Mouse (Mus musculus): ENCODE measurements around the gene Nmnat3.

DNA sequence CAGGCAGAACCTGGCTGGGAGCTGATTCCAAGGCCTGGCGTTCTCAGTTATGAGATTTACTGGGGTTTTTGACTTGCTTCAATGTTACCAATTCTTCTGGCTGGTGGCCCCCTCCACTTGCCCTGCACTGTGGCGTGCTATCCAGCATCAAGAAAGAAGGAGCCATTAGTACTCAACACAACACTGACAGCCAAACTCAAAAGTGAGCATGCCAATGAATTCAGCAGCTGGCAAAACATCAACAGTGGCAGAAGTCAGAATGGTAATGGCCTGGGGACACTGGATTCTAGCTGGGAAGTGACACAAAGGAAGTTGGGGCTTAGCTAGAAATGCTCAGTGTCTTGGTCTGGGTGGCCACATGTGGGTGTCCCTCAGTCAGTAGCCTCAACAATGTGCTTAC lies 43.8 kb upstream of the Nmnat3 start:
- TF ChIP-seq EP300 (IDR thresholded peaks at IDR 0.05; ENCODE audit: insufficient read depth, low read depth, low read length) = no peak
- TF ChIP-seq POLR2A (IDR thresholded peaks at IDR 0.05; ENCODE audit: insufficient read depth, low read depth, low read length) = no peak
- TF ChIP-seq CTCF (IDR thresholded peaks at IDR 0.05) = no peak
